Mouse (Mus musculus) testis, adult 2 months (tissue): ENCODE results near the gene Fshr.
"Not testable (repeated sequence)": the region's sequence is repeated elsewhere in the genome, so short reads cannot be mapped to it uniquely, and the experiment has no call there.

Experiments
- CTCF ChIP-seq: fragments of 200-500 bp; IDR thresholded peaks from 2 replicates; pipeline ENCODE4 v1.5.1; 2012; ENCODE audit warnings: low read depth, mild to moderate bottlenecking, inconsistent platforms, low read length, moderate library complexity; ENCODE audit not compliant: control insufficient read depth, insufficient read depth, insufficient replicate concordance
- POLR2A ChIP-seq: fragments of 200-500 bp; IDR thresholded peaks from 2 replicates; pipeline ENCODE4 v1.6.1; 2012; ENCODE audit warnings: low read depth, mild to moderate bottlenecking, inconsistent platforms, low read length, moderate library complexity; ENCODE audit not compliant: control insufficient read depth

DNA sequence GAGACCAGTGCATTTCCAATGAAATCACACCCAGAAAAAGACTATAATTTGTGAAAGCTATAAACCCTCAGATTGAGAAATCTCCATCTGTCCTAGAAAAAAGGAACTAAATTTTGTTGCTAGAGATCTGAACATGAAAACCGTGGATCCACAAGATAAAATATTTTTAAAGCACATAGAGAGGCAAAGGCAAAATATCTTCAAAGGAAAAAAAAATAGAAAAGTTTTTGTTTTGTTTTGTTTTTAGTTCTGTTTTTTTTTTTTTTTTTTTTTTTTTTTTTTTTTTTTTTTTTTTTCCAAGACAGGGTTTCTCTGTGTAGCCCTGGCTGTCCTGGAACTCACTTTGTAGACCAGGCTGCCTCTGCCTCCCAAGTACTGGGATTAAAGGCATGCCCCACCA is 100.7 kb downstream of the Fshr start:
- TF ChIP-seq CTCF, POLR2A: not testable (repeated sequence)
